Mouse (Mus musculus) lung, postnatal 0 days (tissue): ENCODE measurements around the gene Zdhhc14.

Experiments used
- CTCF ChIP-seq: IDR thresholded peaks from 2 replicates; pipeline ENCODE4 v1.5.1; 2016; ENCODE audit warnings: antibody characterized with exemption, mild to moderate bottlenecking
- EP300 ChIP-seq: IDR thresholded peaks from 2 replicates; pipeline ENCODE4 v1.6.1; 2016; ENCODE audit warnings: antibody characterized with exemption, mild to moderate bottlenecking, control low read depth

DNA sequence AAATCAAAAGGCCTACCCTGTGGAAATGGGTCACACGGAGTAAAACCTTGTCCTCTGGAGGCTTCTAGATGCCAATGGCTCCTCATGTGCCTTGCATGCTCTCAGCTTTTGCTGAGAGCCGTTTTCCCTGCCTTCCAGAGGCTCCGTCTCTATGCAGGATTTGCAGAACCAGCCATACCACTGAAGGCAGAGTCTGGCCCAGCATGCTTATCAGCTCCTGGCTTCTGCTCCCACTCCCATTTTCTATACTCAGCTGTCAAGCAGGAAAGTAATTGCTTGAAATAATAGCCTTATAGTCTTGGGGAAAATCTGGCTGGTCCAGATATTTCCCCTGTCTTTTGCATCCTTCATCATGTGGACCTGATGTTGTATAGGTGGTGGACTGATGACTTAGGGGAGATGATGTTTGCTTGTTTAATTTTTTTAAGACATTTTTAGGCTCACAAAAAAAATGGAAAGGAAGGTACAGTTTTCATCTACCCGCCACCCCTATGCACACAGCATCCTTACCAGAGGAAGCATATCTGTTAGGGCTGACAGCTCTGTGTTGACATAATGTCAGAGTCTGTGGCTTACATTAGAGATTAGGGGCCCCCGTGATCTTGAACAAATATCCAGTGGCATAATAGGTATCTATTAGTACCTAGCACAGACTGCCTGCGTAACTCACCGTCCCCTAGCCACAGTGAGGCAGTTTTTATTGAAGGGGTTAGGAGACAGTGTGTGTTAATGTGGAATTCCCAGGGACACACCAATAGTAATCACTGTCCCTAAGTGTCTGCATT lies 218.2 kb downstream of the Zdhhc14 start:
- TF ChIP-seq CTCF (no peak), EP300 (no peak)
